Mouse (Mus musculus): Measurements from ENCODE around the gene Ush2a.

DNA sequence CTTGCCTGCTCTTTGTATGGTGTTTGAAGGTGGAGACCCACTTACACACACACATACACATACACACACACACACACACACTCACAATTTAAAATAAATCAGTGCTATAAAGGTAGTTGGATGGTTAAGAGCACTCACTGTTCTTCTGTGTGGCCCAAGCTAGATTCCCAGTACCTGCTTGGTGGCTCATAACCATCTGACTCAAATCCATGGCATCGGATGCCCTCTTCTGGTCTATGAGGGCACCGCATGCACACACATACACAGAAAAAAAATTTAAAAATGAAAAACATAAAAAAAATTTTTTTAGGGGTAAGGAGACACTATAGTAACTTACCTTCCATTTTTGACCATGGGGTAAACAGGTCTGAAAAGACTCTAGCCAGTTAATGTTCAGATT is 593.2 kb downstream of the Ush2a start:
- TF ChIP-seq CTCF (conservative IDR thresholded peaks at IDR 0.05; ENCODE audit: insufficient read depth, insufficient read length, low read depth, low read length) = 0 out of 2 replicates have a peak, but pooled peaks have one; percentile 8
- TF ChIP-seq POLR2A (IDR thresholded peaks at IDR 0.05; ENCODE audit: low read depth, low read length) = no peak

All from kidney, adult 2 months (tissue).